Mouse (Mus musculus) lung, adult 18-20 months (tissue): ENCODE results near the gene Hc.

Source experiments
- DNase-seq, 2 experiments: peaks; one replicate each; pipeline ENCODE4 v3.0.0; 2022; ENCODE audit warnings: mixed read lengths in 2 of 2

Gene Hc

GRCm38 (mm10) chr2:34948622-34949021 is 112.6 kb downstream of the Hc start:
- DNase-seq = no peak

- DNase-seq = no peak
These were observed 115.2 kb downstream of the Hc start for GRCm38 (mm10) chr2:34946046-34946445.

GRCm38 (mm10) chr2:34945580-34945979 is 115.7 kb downstream of the Hc start:
- DNase-seq = no peak

GRCm38 (mm10) chr2:34944761-34945160 is 116.5 kb downstream of the Hc start:
- peak; percentile 85 to 88 for DNase-seq

- no peak for DNase-seq
These were observed 117.6 kb downstream of the Hc start for GRCm38 (mm10) chr2:34943556-34944120.

GRCm38 (mm10) chr2:34941061-34941675 is 120.1 kb downstream of the Hc start:
- DNase-seq = no peak

GRCm38 (mm10) chr2:34940246-34940645 is 121.0 kb downstream of the Hc start:
- no peak for DNase-seq

- no peak for DNase-seq
These were observed 122.7 kb downstream of the Hc start for GRCm38 (mm10) chr2:34938269-34939208.

GRCm38 (mm10) chr2:34937460-34937859 is 123.8 kb downstream of the Hc start:
- no peak for DNase-seq
